Mouse (Mus musculus): ENCODE results near the gene Rnf150. TPM values are rescaled to one million over a fixed set of nuclear protein-coding genes. Genes with fewer than 3 reads are reported as not detected.

Gene Rnf150
- polyA plus RNA-seq, 1 experiment from 2014 or later: 2.1 TPM

GRCm38 (mm10) chr8:83009481-83009880, 146.3 kb downstream of the Rnf150 start:
- no peak for ATAC-seq

GRCm38 (mm10) chr8:83011286-83011685, 148.1 kb downstream of the Rnf150 start:
- Histone ChIP-seq H3K4me3 (ENCODE audit: low read depth, low read length) (no peak overlapping the region), H3K9ac (ENCODE audit: low read depth, low read length) (no peak overlapping the region), H3K36me3 (ENCODE audit: control insufficient read depth, insufficient read depth, low read length) (peaks cover 4% of the 10 kb centered on the region), H3K4me1 (ENCODE audit: control insufficient read depth, insufficient read depth, low read length) (no peaks in the 10 kb centered on the region), H3K27me3 (ENCODE audit: control insufficient read depth, insufficient read depth, low read depth, low read length) (no peaks in the 10 kb centered on the region), H3K9me3 (replicated peaks; ENCODE audit: control insufficient read depth, low read length, poor library complexity, severe bottlenecking) (no peaks in the 10 kb centered on the region), H3K4me2 (ENCODE audit: low read length) (no peak overlapping the region), H3K27ac (ENCODE audit: low read length) (no peak overlapping the region)
- WGBS: 57% methylated on average over 2 of the region's 2 CpGs
- ATAC-seq: no peak

More at GRCm38 (mm10) chr8:83009481-83009880, 146.3 kb downstream of the Rnf150 start:
- H3K36me3 ChIP-seq (ENCODE audit: control insufficient read depth, insufficient read depth, low read length): peaks cover 4% of the 10 kb centered on the region
- H3K4me2 ChIP-seq (ENCODE audit: low read length): no peak overlapping the region
- H3K27me3 ChIP-seq (ENCODE audit: control insufficient read depth, insufficient read depth, low read depth, low read length): no peaks in the 10 kb centered on the region
- no peaks in the 10 kb centered on the region for H3K9me3 ChIP-seq (replicated peaks; ENCODE audit: control insufficient read depth, low read length, poor library complexity, severe bottlenecking)
- no peak overlapping the region for H3K27ac ChIP-seq (ENCODE audit: low read length)
- no peak overlapping the region for H3K9ac ChIP-seq (ENCODE audit: low read depth, low read length)
- H3K4me1 ChIP-seq (ENCODE audit: control insufficient read depth, insufficient read depth, low read length): no peaks in the 10 kb centered on the region
- WGBS: 91% methylated on average over 5 of the region's 5 CpGs
- H3K4me3 ChIP-seq (ENCODE audit: low read depth, low read length): no peak overlapping the region

- Histone ChIP-seq H3K4me2 (ENCODE audit: low read length) (no peak overlapping the region), H3K4me3 (ENCODE audit: low read depth, low read length) (no peak overlapping the region), H3K4me1 (ENCODE audit: control insufficient read depth, insufficient read depth, low read length) (no peaks in the 10 kb centered on the region), H3K9ac (ENCODE audit: low read depth, low read length) (no peak overlapping the region), H3K27ac (ENCODE audit: low read length) (no peak overlapping the region), H3K9me3 (replicated peaks; ENCODE audit: control insufficient read depth, low read length, poor library complexity, severe bottlenecking) (no peaks in the 10 kb centered on the region), H3K27me3 (ENCODE audit: control insufficient read depth, insufficient read depth, low read depth, low read length) (no peaks in the 10 kb centered on the region), H3K36me3 (ENCODE audit: control insufficient read depth, insufficient read depth, low read length) (peaks cover 4% of the 10 kb centered on the region)
- WGBS: 34% methylated on average over 5 of the region's 5 CpGs
- no peak for ATAC-seq
Measured at GRCm38 (mm10) chr8:83011758-83012157, 148.6 kb downstream of the Rnf150 start.

- H3K27me3 ChIP-seq (ENCODE audit: control insufficient read depth, insufficient read depth, low read depth, low read length): no peaks in the 10 kb centered on the region
- ATAC-seq: no peak
- H3K9me3 ChIP-seq (replicated peaks; ENCODE audit: control insufficient read depth, low read length, poor library complexity, severe bottlenecking): no peaks in the 10 kb centered on the region
- 77% methylated on average over 2 of the region's 2 CpGs for WGBS
- H3K27ac ChIP-seq (ENCODE audit: low read length): no peak overlapping the region
- no peak overlapping the region for H3K4me3 ChIP-seq (ENCODE audit: low read depth, low read length)
- H3K36me3 ChIP-seq (ENCODE audit: control insufficient read depth, insufficient read depth, low read length): no peaks in the 10 kb centered on the region
- H3K9ac ChIP-seq (ENCODE audit: low read depth, low read length): no peak overlapping the region
- H3K4me1 ChIP-seq (ENCODE audit: control insufficient read depth, insufficient read depth, low read length): no peaks in the 10 kb centered on the region
- no peak overlapping the region for H3K4me2 ChIP-seq (ENCODE audit: low read length)
Measured at GRCm38 (mm10) chr8:83028211-83028610, 165.1 kb downstream of the Rnf150 start.

GRCm38 (mm10) chr8:83032800-83033199, 169.6 kb downstream of the Rnf150 start:
- WGBS: 61% methylated on average over 7 of the region's 7 CpGs
- peak; percentile 66; the same call in 1 of the 2 replicates for ATAC-seq
- H3K36me3 ChIP-seq (ENCODE audit: control insufficient read depth, insufficient read depth, low read length): 0 out of 2 replicates have a peak, but pooled peaks cover 5% of the 10 kb centered on the region

GRCm38 (mm10) chr8:83035141-83035540, 172.0 kb downstream of the Rnf150 start:
- H3K4me1 ChIP-seq (ENCODE audit: control insufficient read depth, insufficient read depth, low read length): no peaks in the 10 kb centered on the region

More at GRCm38 (mm10) chr8:83032800-83033199, 169.6 kb downstream of the Rnf150 start:
- no peak overlapping the region for H3K9ac ChIP-seq (ENCODE audit: low read depth, low read length)
- no peak overlapping the region for H3K4me2 ChIP-seq (ENCODE audit: low read length)
- no peaks in the 10 kb centered on the region for H3K4me1 ChIP-seq (ENCODE audit: control insufficient read depth, insufficient read depth, low read length)
- H3K27ac ChIP-seq (ENCODE audit: low read length): no peak overlapping the region
- H3K4me3 ChIP-seq (ENCODE audit: low read depth, low read length): no peak overlapping the region
- H3K9me3 ChIP-seq (replicated peaks; ENCODE audit: control insufficient read depth, low read length, poor library complexity, severe bottlenecking): no peaks in the 10 kb centered on the region
- no peaks in the 10 kb centered on the region for H3K27me3 ChIP-seq (ENCODE audit: control insufficient read depth, insufficient read depth, low read depth, low read length)

GRCm38 (mm10) chr8:83036521-83037166, 173.5 kb downstream of the Rnf150 start:
- H3K27ac ChIP-seq (ENCODE audit: low read length): no peak overlapping the region
- WGBS: 81% methylated on average over 3 of the region's 3 CpGs

More at GRCm38 (mm10) chr8:83035141-83035540, 172.0 kb downstream of the Rnf150 start:
- Histone ChIP-seq H3K36me3 (ENCODE audit: control insufficient read depth, insufficient read depth, low read length) (0 out of 2 replicates have a peak, but pooled peaks cover 5% of the 10 kb centered on the region), H3K9me3 (replicated peaks; ENCODE audit: control insufficient read depth, low read length, poor library complexity, severe bottlenecking) (no peaks in the 10 kb centered on the region), H3K27me3 (ENCODE audit: control insufficient read depth, insufficient read depth, low read depth, low read length) (no peaks in the 10 kb centered on the region), H3K4me3 (ENCODE audit: low read depth, low read length) (no peak overlapping the region), H3K9ac (ENCODE audit: low read depth, low read length) (no peak overlapping the region), H3K4me2 (ENCODE audit: low read length) (no peak overlapping the region), H3K27ac (ENCODE audit: low read length) (no peak overlapping the region)
- no peak for ATAC-seq
- WGBS: 96% methylated on average over 5 of the region's 5 CpGs

GRCm38 (mm10) chr8:83037321-83037720, 174.2 kb downstream of the Rnf150 start:
- H3K4me3 ChIP-seq (ENCODE audit: low read depth, low read length): no peak overlapping the region
- no peak overlapping the region for H3K27ac ChIP-seq (ENCODE audit: low read length)
- 0 out of 2 replicates have a peak, but pooled peaks cover 5% of the 10 kb centered on the region for H3K36me3 ChIP-seq (ENCODE audit: control insufficient read depth, insufficient read depth, low read length)
- 94% methylated on average over 1 of the region's 1 CpGs for WGBS
- H3K27me3 ChIP-seq (ENCODE audit: control insufficient read depth, insufficient read depth, low read depth, low read length): no peaks in the 10 kb centered on the region
- no peak for ATAC-seq
- H3K9me3 ChIP-seq (replicated peaks; ENCODE audit: control insufficient read depth, low read length, poor library complexity, severe bottlenecking): no peaks in the 10 kb centered on the region
- no peaks in the 10 kb centered on the region for H3K4me1 ChIP-seq (ENCODE audit: control insufficient read depth, insufficient read depth, low read length)
- H3K9ac ChIP-seq (ENCODE audit: low read depth, low read length): no peak overlapping the region
- no peak overlapping the region for H3K4me2 ChIP-seq (ENCODE audit: low read length)

More at GRCm38 (mm10) chr8:83036521-83037166, 173.5 kb downstream of the Rnf150 start:
- Histone ChIP-seq H3K9ac (ENCODE audit: low read depth, low read length) (no peak overlapping the region), H3K4me3 (ENCODE audit: low read depth, low read length) (no peak overlapping the region), H3K9me3 (replicated peaks; ENCODE audit: control insufficient read depth, low read length, poor library complexity, severe bottlenecking) (no peaks in the 10 kb centered on the region), H3K4me1 (ENCODE audit: control insufficient read depth, insufficient read depth, low read length) (no peaks in the 10 kb centered on the region), H3K27me3 (ENCODE audit: control insufficient read depth, insufficient read depth, low read depth, low read length) (no peaks in the 10 kb centered on the region), H3K36me3 (ENCODE audit: control insufficient read depth, insufficient read depth, low read length) (0 out of 2 replicates have a peak, but pooled peaks cover 5% of the 10 kb centered on the region), H3K4me2 (ENCODE audit: low read length) (no peak overlapping the region)
- no peak for ATAC-seq

- no peak overlapping the region for H3K4me2 ChIP-seq (ENCODE audit: low read length)
- WGBS: 89% methylated on average over 10 of the region's 10 CpGs
- ATAC-seq: no peak
- H3K36me3 ChIP-seq (ENCODE audit: control insufficient read depth, insufficient read depth, low read length): 0 out of 2 replicates have a peak, but pooled peaks cover 5% of the 10 kb centered on the region
- H3K27me3 ChIP-seq (ENCODE audit: control insufficient read depth, insufficient read depth, low read depth, low read length): no peaks in the 10 kb centered on the region
- no peaks in the 10 kb centered on the region for H3K9me3 ChIP-seq (replicated peaks; ENCODE audit: control insufficient read depth, low read length, poor library complexity, severe bottlenecking)
- H3K4me1 ChIP-seq (ENCODE audit: control insufficient read depth, insufficient read depth, low read length): no peaks in the 10 kb centered on the region
- no peak overlapping the region for H3K27ac ChIP-seq (ENCODE audit: low read length)
- no peak overlapping the region for H3K4me3 ChIP-seq (ENCODE audit: low read depth, low read length)
- no peak overlapping the region for H3K9ac ChIP-seq (ENCODE audit: low read depth, low read length)
Measured at GRCm38 (mm10) chr8:83038575-83038974, 175.4 kb downstream of the Rnf150 start.
